Mouse (Mus musculus): Measurements from ENCODE around the gene Lgals3bp.

Lgals3bp gene

DNA sequence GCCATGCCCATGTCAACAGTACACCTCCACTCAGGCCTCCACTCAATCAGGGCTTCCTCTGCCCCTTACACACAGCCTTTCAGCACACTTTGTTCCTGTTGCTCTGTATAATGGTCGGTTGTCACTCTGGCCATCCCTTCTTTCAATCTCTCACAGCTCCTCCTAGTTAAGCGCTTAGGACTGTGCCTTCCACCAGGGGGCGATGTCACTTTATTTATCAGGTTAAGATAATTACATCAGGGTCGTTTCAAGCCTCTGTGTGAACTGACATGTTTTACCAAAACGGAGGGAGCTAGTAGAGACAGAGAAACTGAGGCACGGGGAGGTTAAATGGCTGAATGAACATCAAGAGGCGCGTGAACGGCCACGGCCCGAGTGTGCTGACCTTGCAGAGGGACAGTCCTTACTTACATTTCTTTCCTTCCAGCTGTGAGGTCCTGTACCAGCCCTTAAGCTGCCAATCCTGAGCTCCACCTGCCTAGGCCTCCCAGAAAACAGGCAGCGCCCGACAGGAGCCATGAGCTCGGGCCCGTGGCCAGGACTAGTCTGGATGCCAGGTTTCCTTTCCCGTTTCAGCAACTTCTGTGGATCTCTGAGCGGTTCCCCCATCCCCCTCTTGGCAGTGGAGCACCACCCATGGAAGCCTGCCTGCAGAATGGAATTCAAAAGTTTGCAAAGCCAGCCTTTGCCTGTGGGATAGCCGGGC lies 21.5 kb upstream of the Lgals3bp start:
- DNase-seq (ENCODE audit: low read depth), result peak; percentile 78

DNA sequence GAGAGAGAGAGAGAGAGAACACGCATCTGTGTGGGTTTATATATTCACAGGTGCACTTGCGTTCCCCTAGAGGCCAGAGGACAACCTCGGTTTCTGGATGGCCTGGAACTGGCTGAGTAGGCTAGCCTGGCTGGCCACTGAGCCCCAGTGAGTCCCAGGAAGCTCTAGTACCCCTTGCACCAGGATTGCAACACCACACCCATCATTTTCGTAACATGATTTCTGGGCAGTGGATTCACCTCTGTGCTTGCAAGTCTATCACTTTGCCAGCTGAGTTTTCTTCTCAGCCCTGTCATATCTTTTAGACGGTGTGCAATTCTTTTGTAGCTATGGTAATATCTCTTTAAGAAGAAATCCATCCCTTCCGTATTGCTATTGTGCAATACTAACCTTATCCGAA lies 18.4 kb upstream of the Lgals3bp start:
- no peak for DNase-seq (ENCODE audit: low read depth)

DNA sequence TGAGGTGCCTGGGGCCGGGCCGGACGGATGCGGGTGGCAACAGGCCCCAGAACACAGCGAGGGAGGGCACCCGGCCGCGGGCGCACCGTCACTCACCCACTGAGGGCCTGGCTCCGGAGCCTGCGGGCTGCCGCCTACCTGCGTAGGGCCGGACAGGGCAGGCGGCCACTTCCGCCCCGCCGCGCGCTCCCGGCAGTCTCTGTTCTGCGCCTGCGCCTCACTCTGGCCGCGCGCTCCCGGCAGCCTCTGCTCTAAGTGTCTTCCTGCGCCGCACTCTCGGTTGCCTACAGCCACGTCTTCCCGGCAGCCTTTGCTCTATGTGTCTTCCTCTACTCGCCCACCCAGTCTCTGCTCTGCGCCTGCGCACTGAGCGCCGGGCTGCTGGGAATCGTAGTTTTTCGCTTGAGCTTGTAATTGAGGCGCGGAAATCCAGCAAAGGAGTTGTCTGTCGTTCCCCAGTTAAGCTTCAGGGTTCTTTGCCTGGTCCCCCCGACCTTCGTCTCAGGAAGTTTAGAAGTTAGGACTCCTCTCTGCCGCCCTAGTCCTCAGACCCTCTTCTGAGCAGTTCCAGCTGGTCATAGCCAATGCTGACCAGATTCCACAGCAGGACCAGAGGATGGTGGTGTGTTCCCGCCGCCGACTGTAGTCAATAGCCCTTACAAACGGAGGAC lies 17.1 kb upstream of the Lgals3bp start, which contains the start of gene Cant1:
Gene Cant1 (minus strand): TSS at position 253 of the 671 bp plus-strand sequence.
- DNase-seq (ENCODE audit: low read depth), result peak; percentile 96

DNA sequence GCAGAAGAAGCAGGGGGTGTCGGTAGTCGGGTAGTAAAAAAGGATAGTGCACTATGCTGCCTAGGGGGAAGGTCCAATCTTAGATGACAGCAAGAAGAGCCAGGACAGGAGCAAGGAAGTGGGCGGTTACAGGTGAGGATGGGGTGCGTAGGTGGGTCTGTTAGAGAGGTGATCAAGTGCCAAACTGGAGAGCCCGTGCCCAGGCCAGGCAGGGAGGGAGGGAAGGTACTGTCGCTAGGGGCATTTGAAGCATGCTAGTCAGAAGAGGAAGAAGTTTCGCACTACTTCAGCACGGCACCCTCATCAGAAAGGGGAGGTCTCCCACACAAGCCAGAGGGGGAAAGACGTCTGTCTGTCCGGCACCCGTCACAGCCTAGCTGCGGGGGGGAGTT lies 16.5 kb upstream of the Lgals3bp start:
- DNase-seq (ENCODE audit: low read depth), result peak; percentile 25

DNA sequence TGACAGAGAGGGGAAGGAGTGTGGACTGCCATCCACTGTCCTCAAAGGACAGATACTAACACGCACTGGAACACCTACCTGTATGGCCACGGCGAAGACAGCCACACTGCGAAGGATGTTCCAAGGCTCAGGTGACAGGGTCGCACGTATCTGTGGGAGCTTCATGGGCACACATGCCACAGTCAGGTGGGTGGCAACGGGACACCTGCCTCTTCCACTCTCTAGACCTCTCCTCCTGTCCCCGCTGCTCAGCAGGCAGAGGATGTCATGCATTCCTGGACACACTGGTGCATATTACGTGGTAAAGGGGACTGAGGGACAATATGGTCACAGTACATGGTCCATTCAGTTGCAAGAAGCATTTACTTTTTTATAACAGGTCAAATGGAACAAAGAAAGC lies 15.6 kb upstream of the Lgals3bp start:
- no peak for DNase-seq (ENCODE audit: low read depth)

DNA sequence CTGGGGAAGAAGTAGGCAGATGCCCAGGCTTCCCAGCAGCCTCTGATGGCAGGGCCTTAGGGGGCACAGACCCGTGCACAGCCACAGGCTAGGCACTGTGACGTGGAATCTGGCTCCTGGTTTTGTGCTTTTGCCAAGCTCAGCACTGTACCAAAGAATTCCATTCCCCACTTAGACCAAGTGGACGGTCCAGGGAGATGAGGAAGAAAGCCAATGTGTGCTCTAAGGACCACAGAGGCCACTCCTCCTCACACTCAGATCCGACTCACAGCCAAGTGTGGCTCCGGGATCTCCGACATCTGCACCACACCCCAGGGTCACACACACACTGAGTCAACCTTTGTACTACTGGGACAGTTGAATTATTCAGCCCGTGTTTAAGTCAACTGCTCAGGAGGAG lies 14.2 kb upstream of the Lgals3bp start:
- DNase-seq (ENCODE audit: low read depth), result no peak

DNA sequence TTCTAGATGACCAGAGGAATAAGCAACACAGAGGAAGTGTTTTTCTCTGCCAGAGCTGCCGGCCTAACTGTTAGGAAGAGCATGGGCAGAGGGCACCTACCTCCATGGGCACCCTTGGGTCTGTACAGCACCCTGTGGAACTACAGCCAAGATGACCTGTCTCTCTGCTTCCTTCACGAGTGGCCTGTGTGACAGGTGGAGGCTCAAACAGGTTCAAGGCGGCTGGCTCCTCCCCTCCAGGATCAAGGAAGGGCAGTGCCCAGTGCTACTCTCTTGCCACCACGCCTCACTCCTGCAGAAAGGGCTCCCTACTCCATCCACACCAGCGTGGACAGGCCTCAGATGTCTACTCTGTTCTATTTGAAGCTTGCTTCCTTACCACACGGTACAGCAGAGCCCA lies 13.7 kb upstream of the Lgals3bp start:
- no peak for DNase-seq (ENCODE audit: low read depth)

DNA sequence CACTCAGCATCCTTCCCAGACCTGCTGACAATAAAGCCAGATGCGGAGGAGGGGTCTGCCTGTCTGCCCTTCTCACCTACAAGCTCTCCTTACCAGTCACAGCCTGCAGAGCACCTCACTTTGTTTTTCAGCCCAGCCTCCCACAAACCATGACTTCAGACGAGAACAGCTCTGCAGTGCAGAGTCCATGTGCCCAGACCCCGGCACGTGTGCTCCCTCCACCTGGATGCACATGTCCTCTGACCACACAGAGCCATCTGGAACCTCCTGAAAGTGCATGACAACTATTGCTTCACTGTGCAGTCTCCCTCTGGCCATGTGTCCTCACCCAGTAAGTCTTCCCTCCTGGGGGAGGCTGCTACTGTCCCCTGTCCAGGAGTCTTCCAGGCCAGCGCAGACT lies 12.4 kb upstream of the Lgals3bp start:
- no peak for DNase-seq (ENCODE audit: low read depth)

DNA sequence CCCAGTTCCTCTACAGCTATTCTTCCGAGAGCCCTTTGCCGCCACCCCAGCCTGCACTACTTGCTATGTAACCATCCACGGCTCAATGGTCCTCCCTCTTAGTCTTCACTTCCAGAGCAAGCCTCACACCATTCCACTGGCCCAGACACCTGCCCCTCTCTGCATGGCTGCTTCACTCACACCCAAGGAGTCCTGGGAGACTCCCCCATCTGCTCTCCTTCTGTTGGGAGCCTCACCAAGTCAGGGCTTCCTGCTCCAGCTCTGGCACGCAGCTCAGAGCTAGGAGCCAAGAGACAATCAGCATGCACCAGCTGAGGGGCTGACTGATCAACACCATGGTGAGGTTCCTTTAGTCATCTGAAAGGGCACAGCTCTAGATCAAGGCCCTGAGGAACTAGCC lies 11.2 kb upstream of the Lgals3bp start:
- DNase-seq (ENCODE audit: low read depth), result no peak

DNA sequence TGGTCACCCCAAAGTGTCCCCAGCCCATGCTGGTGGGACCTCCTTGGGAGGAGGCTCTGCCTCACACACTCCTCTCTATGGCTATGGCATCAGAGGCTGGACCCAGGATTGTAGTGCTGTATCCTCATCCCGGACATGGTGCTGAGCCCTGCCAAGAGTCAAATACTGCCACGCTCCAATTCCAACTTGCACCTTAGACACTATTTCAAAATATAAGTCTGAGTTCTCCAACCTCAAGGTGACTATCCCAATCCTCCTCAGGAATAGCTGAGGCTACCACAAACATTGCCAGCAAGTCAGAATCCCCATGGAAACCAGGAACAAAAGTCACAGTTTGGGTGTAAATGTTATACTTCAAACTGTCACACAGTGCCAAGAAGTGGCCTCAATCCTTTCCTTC lies 10.7 kb upstream of the Lgals3bp start:
- DNase-seq (ENCODE audit: low read depth), result no peak

DNA sequence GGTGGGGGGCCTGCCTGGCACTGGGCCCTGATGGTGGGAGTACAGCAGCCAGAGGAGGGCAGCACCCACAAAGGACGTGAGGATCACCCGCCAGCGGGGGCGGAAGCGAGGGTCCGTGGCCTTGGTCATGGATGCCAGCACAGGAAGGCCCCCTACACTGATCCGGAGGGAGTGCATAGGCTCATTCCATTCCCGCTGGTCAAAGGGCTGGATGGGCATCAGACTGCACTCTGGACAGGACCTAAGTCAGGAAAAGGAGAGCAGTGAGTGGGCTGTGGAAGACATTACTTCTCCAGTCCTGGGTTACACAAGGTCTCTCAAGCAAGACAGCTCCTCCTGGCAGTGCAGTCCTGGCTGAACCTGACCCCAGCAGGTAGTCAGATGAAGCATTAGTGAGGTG lies 9.4 kb upstream of the Lgals3bp start:
- no peak for DNase-seq (ENCODE audit: low read depth)

DNA sequence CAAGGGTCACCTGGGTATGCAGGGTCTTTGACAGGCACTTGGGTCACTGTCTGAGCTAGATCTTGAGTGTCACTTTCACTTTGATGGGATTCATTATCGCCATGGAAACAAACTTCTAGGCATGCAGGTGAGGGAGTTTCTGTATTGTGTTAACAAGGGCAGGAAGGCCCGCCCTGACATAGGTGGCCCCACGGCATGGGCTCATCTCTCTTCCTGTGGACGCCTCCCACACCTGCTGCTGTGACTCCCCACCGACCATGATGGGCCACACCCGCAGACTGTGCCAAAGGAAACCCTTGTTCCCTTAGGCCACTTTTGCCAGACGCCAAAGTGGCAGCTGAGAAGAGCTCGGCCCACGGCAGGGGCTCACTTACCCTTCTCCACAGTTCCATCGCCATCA lies 8.6 kb upstream of the Lgals3bp start:
- no peak for DNase-seq (ENCODE audit: low read depth)

DNA sequence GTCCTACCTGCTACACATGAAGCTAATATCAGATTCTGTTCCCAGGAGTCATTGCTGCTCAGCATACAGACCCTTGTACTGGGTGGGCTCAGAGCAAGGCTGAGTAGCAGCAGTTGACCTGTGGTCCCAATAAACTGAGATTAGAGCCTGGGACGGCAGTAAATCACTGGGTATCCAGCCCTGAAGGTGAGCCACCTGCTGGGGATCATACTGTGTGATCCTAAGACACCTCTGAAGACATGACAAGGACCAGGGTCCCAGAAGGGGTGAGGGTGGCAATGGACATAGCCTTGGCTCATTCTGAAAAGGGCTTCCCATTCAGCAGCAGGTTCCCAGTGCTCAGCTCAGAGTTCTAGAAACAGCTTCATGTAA lies 8.2 kb upstream of the Lgals3bp start:
- no peak for DNase-seq (ENCODE audit: low read depth)

DNA sequence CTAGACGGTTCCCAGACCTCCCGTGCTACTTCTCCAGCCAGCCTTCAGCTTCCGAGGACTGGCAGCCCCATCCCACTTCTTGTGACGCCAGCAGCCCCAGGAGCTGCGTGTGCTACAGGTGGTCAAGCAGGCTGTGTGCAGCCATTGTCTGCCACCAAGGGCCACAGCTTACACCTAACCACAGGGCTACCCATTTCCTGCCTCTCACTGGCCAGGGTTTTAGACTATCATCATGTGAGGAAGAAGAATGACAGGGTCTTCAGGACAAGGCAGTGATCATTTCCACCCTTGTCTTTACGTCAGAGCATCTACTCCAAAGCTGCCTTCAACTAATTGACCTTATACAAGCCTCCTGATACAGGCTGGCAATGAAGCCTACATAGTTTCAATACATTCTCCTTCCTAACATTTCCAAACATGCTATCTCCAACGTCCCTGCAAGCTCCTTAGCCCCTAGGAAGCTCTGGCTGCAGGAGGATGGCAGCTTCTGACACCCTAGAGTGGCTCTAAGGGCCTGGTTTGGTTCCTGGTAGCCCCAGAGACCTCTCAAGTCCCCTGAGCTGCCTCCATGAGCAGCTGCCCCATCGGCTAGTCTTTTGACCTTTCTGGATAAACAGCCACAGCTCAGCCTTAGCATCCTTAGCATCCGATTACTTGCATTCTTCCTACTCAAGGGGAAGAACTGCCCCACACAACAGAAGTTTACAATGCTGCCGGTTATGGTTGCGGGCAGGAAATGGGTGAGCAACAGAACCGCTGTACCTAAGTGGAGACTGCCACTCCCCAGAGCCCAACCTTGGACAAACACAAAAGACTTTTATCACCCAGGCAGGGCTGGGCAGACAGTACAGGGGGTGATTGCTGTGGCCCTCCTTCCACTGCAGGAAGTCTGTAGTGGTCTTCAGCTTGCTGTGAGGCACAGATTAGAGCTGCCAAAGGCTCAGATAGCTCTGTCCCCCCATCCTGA lies 7.5 kb upstream of the Lgals3bp start:
- DNase-seq (ENCODE audit: low read depth), result no peak

DNA sequence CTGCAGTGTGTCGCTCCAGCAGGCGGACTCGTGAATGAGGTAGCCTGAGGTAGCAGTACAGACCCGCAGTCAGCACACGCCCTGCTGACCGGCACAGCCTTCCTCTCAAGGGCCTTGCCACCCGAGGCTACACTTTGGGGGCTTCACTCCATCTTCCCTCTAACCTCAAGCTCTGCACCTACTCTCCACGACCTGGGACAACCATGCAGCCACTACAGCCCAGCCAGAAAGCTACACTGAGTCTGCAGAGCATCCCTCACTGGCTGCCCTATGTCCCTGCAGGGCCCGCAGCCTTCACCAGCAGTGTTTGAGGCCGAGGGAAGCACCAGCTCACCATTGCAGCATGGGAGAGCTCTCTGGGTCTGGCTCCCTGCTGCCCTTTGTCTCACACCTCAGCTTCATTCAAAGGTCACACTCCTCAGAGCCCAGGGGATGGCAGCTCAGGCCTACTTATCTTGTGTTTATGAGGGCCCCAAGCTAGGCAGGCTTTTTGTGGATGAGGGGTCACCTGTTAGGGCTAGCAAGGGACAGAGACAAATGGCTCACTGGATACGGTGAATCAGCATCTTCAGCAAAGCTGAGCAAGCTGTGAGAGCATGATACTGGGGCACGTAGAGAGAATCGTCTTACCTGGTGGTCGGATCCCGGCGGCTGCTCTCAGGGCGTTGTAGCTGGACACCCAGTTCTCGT lies 6.3 kb upstream of the Lgals3bp start:
- no peak for DNase-seq (ENCODE audit: low read depth)

DNA sequence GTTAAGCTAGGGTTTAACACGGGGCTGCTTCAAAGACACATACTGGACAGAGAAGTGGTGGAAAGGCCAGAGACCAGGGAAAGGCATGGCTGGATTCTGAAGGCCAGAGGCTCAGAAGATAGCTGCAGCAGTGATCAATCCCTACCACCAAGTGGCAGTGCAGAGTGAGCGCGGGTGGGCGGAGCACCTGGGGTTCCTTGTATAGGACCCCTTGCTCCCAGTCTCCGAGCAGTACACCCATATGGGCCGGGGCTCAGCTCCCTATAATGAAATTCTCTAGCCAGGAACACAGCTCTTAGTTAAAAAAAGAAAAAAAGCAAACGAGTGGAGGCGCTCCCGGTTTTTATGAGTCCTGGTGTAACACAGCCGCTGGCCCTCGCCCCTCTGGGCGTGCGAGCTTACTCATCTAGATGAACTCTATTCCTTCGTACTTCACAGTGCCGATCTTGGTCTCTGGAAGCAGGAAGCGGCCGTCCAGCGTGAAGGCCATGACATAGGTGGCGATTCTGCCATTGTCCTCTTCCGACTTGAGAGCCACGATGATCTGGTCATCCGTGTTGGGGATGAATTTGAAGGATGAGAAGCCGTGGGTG lies 5.5 kb upstream of the Lgals3bp start:
- DNase-seq (ENCODE audit: low read depth), result no peak

DNA sequence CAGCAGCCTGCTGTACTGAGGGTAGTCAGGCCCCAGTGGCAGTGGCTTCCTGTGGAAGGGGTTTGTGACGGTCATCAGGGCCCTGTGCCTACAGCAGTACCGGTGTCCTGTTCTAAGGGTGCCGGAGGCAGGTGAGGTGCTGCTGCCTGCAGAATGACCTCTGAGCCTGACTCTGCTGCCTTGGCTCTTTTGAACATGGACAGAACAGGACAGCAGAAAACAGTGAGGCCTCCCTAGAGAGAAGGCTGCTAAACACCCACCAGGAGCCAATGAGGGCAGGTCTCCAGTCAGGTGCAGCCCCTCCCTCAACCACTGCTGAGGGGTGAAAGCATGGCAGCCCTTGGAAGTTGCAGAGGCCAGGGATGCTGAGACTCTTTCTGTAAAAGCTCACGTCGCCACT lies 4.6 kb upstream of the Lgals3bp start:
- no peak for DNase-seq (ENCODE audit: low read depth)

DNA sequence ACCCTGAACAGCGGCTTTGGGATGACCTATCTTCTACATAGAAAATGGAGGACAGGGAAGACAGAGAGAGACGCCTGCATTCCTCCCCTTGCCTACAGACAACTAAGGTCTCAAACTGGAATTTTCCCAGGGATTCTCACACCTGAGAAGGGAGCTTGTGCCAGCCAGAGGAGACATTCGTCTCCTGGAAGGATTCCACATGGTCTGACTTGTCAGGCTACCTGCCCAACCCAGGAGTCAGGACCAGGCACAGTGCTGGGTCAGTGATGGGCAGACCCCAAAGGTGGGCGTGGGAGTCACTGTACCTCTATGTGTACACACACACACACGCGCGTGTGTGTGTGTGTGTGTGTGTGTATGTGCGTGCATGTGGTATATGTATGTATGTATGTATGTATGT lies 3.4 kb upstream of the Lgals3bp start:
- no peak for DNase-seq (ENCODE audit: low read depth)

DNA sequence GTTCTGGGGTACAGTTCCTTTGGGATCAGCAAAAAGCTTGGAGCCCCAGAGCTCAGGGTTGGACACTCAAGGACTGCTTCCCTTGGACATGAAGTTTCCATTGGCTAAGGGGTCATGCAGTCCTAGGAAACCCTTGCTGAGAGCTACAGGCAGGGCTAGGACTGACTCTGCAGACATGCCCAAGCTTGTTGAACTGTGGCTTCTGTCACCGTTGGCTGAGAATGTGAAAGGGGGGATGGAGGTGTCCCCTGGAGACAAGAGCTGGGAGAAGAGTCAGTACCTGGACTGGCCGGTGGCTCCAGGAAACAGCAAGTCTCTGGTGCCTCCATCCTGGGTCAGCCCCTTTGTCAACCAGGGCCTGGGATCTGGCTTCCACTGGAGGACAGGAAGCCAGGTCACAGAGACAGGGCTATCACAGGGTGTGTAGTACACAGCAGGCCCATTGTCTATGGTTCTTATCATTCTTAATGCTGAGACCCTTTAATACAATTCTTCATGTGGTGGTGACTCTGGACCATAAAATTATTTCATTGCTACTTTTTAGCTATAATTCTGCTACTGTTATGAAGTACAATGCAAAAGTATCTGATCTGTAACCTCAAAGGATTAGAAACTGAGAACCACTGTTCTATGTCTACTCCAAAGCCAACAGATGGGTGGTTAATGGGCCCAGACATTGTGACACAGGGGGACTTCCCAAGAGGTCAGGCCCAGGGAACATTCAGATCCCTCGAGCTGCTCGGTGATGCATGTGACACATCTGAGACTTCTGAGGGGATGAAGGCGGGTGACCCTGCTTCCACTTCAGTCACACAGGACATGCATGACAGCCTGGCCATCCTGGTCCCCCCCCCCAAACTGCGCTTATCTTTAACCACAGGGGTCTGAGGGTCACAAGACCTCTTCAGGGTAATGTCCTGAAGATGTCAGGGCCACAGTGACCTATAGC lies 2.3 kb upstream of the Lgals3bp start:
- no peak for DNase-seq (ENCODE audit: low read depth)

DNA sequence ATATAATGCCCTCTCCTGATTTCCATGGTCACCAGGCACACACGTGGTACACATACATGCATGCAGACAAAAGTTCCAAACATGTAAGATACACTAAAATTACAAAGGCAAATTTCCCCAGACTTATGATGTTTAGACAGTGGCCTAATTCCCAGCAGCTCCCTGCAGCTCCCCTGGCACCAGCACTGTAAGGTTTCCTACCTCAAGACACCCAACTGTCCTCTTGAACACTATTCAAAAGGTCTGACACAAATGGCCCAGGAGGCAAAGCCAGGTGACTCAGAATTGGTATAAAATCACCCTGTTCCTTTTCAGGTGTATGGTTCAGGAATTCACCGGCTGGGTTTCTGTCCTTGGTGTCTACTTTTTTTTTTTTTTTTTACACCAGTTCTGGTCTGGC lies 1.3 kb upstream of the Lgals3bp start:
- no peak for DNase-seq (ENCODE audit: low read depth)

DNA sequence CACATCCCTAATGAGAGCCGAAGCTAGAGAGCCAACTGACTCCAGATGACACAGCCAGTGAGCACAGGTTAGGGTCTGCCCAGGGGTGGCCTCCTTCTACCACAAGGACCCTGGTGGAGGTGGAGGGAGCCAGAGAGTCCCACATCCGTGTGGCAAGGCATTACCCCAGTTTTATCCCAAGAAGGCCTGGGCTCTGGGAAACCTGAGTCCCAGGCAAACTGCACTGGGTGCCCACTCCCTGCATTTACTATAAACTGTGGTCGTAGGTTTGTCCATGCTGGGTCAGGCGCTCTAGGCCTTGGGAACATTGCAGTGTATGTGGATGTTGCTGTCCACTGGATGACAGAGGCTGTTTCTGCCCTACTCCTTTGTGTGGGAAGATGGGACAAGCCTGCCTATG lies 697 bp downstream of the Lgals3bp start:
- DNase-seq (ENCODE audit: low read depth), result no peak
